In genomic region chr8:85700101-85700750, GRCm38 (mm10) we compare ENCODE assay signal across 8 mouse cellular contexts. TPM values are rescaled to one million over a fixed set of nuclear protein-coding genes. Genes with fewer than 3 reads are reported as not detected.
DNase-seq lines count a peak whose midpoint lies in the region; ATAC-seq and TF ChIP-seq lines count a peak whose summit lies in the region.

No protein-coding gene starts in this region.

- peaks cover 3 to 4% of the 10 kb centered on the region in 2 experiments; a peak in 2 of 4 replicates for H3K4me1 ChIP-seq in ES-E14 (ENCODE audit: control insufficient read depth in 2 of 2, insufficient read depth in 2 of 2, low read length in 2 of 2, poor library complexity in 1 of 2)
- H3K4me1 ChIP-seq in forebrain, embryonic 11.5 days (replicated peaks; ENCODE audit: control insufficient read depth, insufficient read depth, low read length), result peaks cover 4% of the 10 kb centered on the region
- H3K4me1 ChIP-seq in lung, embryonic 15.5 days, result peaks cover 5% of the 10 kb centered on the region; the same call in 1 of the 2 replicates

- DNase-seq in ES-E14 (ENCODE audit: low read depth, low spot score), result peak; percentile 41
- peak; percentile 43 for DNase-seq in c-Kit-positive CD71-positive TER-119-positive erythroid progenitor cells, embryonic 14.5 days (ENCODE audit: low spot score)
- DNase-seq in forebrain, embryonic 11.5 days (ENCODE audit: low spot score), result peak; percentile 93
- DNase-seq in layer of hippocampus, adult 8-10 months (ENCODE audit: low spot score in 2 of 2), result peak; percentile 6 to 49
- peak; percentile 62 for DNase-seq in ovary, postnatal 36 days (ENCODE audit: low spot score)
- peak; percentile 81 for DNase-seq in thymus, postnatal 25 days

- no peaks in the 10 kb centered on the region for H3K27me3 ChIP-seq in forebrain, embryonic 11.5 days (ENCODE audit: control insufficient read depth, insufficient read depth, low read length)
- H3K27me3 ChIP-seq in lung, embryonic 15.5 days, result peaks cover 13% of the 10 kb centered on the region

- H3K4me2 ChIP-seq in forebrain, embryonic 11.5 days (ENCODE audit: low read depth, low read length, severe bottlenecking), result peak overlapping the region; percentile 67
- peak overlapping the region; percentile 96 for H3K4me2 ChIP-seq in lung, embryonic 15.5 days

- ATAC-seq in forebrain, embryonic 11.5 days (replicated peaks; ENCODE audit: low FRiP score), result peak; percentile 96
- ATAC-seq in hematopoietic stem cell, adult 5-6 weeks (replicated peaks in 1 of 2; ENCODE audit: insufficient read depth in 1 of 2, low FRiP score in 2 of 2, low TSS enrichment in 1 of 2, low read depth in 1 of 2, poor library complexity in 2 of 2, severe bottlenecking in 2 of 2), result peak; percentile 23 to 56
- ATAC-seq in lung, embryonic 15.5 days (ENCODE audit: borderline replicate concordance, extremely low read depth, low FRiP score, low TSS enrichment), result peak; percentile 96

- peak overlapping the region; percentile 74 for H3K9ac ChIP-seq in ES-E14 (ENCODE audit: insufficient read depth, low read depth, low read length, poor library complexity, severe bottlenecking)
- peak overlapping the region; percentile 95 for H3K9ac ChIP-seq in forebrain, embryonic 11.5 days (ENCODE audit: low read length)
- peak overlapping the region; percentile 46 for H3K9ac ChIP-seq in lung, embryonic 15.5 days

- H3K36me3 ChIP-seq in ES-E14 (ENCODE audit: control insufficient read depth, insufficient read depth, low read length, poor library complexity, severe bottlenecking), result no peaks in the 10 kb centered on the region
- H3K36me3 ChIP-seq in forebrain, embryonic 11.5 days (ENCODE audit: control insufficient read depth, insufficient read depth, low read length), result no peaks in the 10 kb centered on the region
- H3K36me3 ChIP-seq in lung, embryonic 15.5 days, result no peaks in the 10 kb centered on the region

- no peak overlapping the region for H3K27ac ChIP-seq in ES-E14 (ENCODE audit: insufficient read depth, low read depth, low read length, poor library complexity, severe bottlenecking)
- peak overlapping the region; percentile 94 for H3K27ac ChIP-seq in forebrain, embryonic 11.5 days (ENCODE audit: low read depth, low read length)
- H3K27ac ChIP-seq in lung, embryonic 15.5 days, result peak overlapping the region; percentile 64

- WGBS in forebrain, embryonic 11.5 days, result under 1% methylated on average over 78 of the region's 84 CpGs
- under 1% methylated on average over 83 of the region's 84 CpGs for WGBS in lung, embryonic 15.5 days

- no peaks in the 10 kb centered on the region for H3K9me3 ChIP-seq in ES-E14 (ENCODE audit: control insufficient read depth, insufficient read depth, low read depth, low read length)
- H3K9me3 ChIP-seq in forebrain, embryonic 11.5 days (ENCODE audit: control insufficient read depth, low read length), result no peaks in the 10 kb centered on the region
- H3K9me3 ChIP-seq in lung, embryonic 15.5 days, result no peaks in the 10 kb centered on the region

- in situ Hi-C loops in ES-E14 (cut with MboI; ENCODE audit: low sequenced_read_pairs in 2 of 2, unreplicated experiment in 2 of 2), result loop anchor here in 1 of 2 experiments (10.0 kb wide), 1 partner anchor 885 kb away; the partner anchor contains the start of gene Abcc12

- H3K4me3 ChIP-seq in ES-E14 (ENCODE audit: insufficient read depth in 1 of 2, low read depth in 1 of 2, low read length in 2 of 2, poor library complexity in 1 of 2, severe bottlenecking in 1 of 2), result peak overlapping the region; percentile 67 to 68
- peak overlapping the region; percentile 66 for H3K4me3 ChIP-seq in forebrain, embryonic 11.5 days (ENCODE audit: low read depth, low read length)
- peak overlapping the region; percentile 52 for H3K4me3 ChIP-seq in lung, embryonic 15.5 days

TF ChIP-seq in ES-E14, 5 proteins besides CTCF, POLR2A, EP300 and RAD21:
- no peak for TF ChIP-seq CHD2 (IDR thresholded peaks at IDR 0.05; ENCODE audit: low read depth, low read length)
- TF ChIP-seq HCFC1 (IDR thresholded peaks at IDR 0.05; ENCODE audit: borderline replicate concordance, insufficient read depth, low read length), result peak; percentile 18; the same call in 1 of the 2 replicates
- no peak for TF ChIP-seq ZNF384 (IDR thresholded peaks at IDR 0.05; ENCODE audit: low read depth, low read length)

RNA-seq across cellular contexts. Expression of gene Neto2, which starts 0.5 kb away (rescaled TPM):
- total RNA-seq in ES-E14 (2012; rRNA removed), result 7.9 and 10.8 TPM in 2 replicates
- polyA plus RNA-seq in forebrain, embryonic 11.5 days (2014; fragmentation: Nextera tagmentation; extraction: Ambion mirVana), result 32.1 and 32.4 TPM in 2 replicates
- 9.4 and 11.9 TPM in 2 replicates for total RNA-seq in hematopoietic stem cell, adult 5-6 weeks (2017)
- total RNA-seq in layer of hippocampus, adult 8-10 months (2022), result 10 to 100 TPM; 35.0 to 44.8 (median 39.6) TPM
- 6.3 and 6.6 TPM in 2 replicates for polyA plus RNA-seq in lung, embryonic 15.5 days (2015; fragmentation: Nextera tagmentation; extraction: Ambion mirVana)

Comparison
In these comparisons a context has a peak if more than half of its experiments do, and no peak if none do; other contexts are left out.
1. DNase-seq: peak in every context shown above with its lines; median percentile 93 in forebrain, embryonic 11.5 days; 81 in thymus, postnatal 25 days; 62 in ovary, postnatal 36 days; 43 in c-Kit-positive CD71-positive TER-119-positive erythroid progenitor cells, embryonic 14.5 days; 41 in ES-E14; 28 in layer of hippocampus, adult 8-10 months.
2. ATAC-seq: peak in every context shown above with its lines; median percentile 96 in forebrain, embryonic 11.5 days; 96 in lung, embryonic 15.5 days; 40 in hematopoietic stem cell, adult 5-6 weeks.